Mouse (Mus musculus) spleen, adult 2 months (tissue): Measurements from ENCODE around the gene Col4a3. TPM values are rescaled to one million over a fixed set of nuclear protein-coding genes. Genes with fewer than 3 reads are reported as not detected.

Source experiments
- DNase-seq, 2 experiments: peaks; one replicate each; pipeline versions ENCODE4 v3.0.0 to v3.0.0-alpha.2; 2012 to 2021; ENCODE audit warnings: low spot score in 2 of 2, low read depth in 1 of 2
- H3K27ac ChIP-seq: fragments of 200-500 bp; 2 replicates; pipeline ENCODE4 v1.5.1; 2012; ENCODE audit warnings: low read length, inconsistent platforms; ENCODE audit not compliant: insufficient read depth
- H3K27me3 ChIP-seq: fragments of 200-500 bp; 2 replicates; pipeline ENCODE4 v1.6.1; 2012; ENCODE audit warnings: mild to moderate bottlenecking, moderate library complexity, low read length, inconsistent platforms; ENCODE audit not compliant: control insufficient read depth, insufficient read depth
- H3K36me3 ChIP-seq: fragments of 200-500 bp; 2 replicates; pipeline ENCODE4 v1.6.1; 2012; ENCODE audit warnings: mild to moderate bottlenecking, low read length, inconsistent platforms; ENCODE audit not compliant: control insufficient read depth, insufficient read depth
- H3K4me1 ChIP-seq: fragments of 200-500 bp; 2 replicates; pipeline ENCODE4 v1.6.1; 2011; ENCODE audit warnings: inconsistent platforms; ENCODE audit not compliant: control insufficient read depth, insufficient read depth, insufficient read length
- H3K4me3 ChIP-seq: fragments of 200-500 bp; 2 replicates; pipeline ENCODE4 v1.5.1; 2011; ENCODE audit warnings: mild to moderate bottlenecking, inconsistent platforms; ENCODE audit not compliant: insufficient read depth, insufficient read length; ENCODE audit errors: extremely low read depth
- CTCF ChIP-seq: fragments of 200-500 bp; IDR thresholded peaks from 2 replicates; pipeline ENCODE4 v1.5.1; 2011; ENCODE audit warnings: mild to moderate bottlenecking, inconsistent platforms; ENCODE audit not compliant: insufficient read depth, insufficient read length, insufficient replicate concordance; ENCODE audit errors: extremely low read depth
- POLR2A ChIP-seq: fragments of 200-500 bp; IDR thresholded peaks from 2 replicates; pipeline ENCODE4 v1.6.1; 2011; ENCODE audit warnings: low read depth, low read length, inconsistent platforms
- WGBS: fragments of 180-500 bp; shearing (Covaris S2); methylation state at CpG from one replicate; pipeline ENCODE4 v1.1.7; 2018; 5-methylcytosine and 5-hydroxymethylcytosine counted together
- polyA plus RNA-seq: library from polyadenylated mRNA; depleted of rRNA; stranded (reverse); fragments of >200 nt; gene quantifications from 2 replicates; pipeline ENCODE4 v1.2.3, GENCODE M21; 2012

The Col4a3 gene
- polyA plus RNA-seq, 1 experiment, result 0.04 TPM

DNA sequence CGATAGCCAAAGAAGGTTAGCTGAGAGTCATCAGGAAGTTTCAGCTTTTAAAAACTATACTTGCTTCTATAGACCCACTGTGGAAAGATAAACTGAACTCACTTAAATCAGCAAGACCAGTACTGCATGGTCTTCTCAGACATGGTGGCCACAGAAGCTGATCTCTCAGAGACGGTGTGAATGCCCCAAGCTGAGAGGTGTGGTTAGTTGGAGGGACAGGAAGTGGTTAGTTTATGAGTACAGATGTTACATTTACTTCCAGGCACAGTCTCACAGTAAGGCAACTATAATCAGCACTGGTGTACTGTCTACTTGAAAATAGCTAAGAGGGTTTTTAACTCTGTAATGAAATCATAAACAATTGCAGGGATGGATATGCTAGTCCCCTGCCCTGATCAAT is 75.5 kb downstream of the Col4a3 start:
- H3K4me1 ChIP-seq, result no peaks in the 10 kb centered on the region
- no peak for DNase-seq
- H3K4me3 ChIP-seq, result no peak overlapping the region
- no peaks in the 10 kb centered on the region for H3K27me3 ChIP-seq
- no peak overlapping the region for H3K27ac ChIP-seq
- TF ChIP-seq POLR2A, result no peak
- TF ChIP-seq CTCF, result no peak
- H3K36me3 ChIP-seq, result no peaks in the 10 kb centered on the region
- WGBS, result 56% methylated on average over 2 of the region's 2 CpGs

DNA sequence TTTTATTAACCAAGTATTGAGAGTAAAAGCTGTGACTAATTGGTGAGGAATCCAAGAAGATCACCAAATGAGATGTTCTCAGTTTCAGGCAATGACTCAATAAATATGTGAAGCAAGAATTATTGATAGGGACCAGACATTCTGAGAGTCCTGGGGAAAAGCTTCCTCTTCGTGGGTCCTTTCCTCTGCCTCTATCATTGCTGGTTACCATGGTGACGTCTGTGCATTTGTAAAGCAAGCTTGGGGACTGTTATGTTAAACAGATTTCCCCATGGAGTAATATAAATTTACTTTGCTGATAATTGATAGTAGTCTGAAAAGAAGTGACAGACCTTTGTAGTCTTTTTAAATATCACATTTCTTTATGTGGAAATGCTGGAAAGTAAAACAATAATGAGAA is 76.8 kb downstream of the Col4a3 start:
- 52% methylated on average over 2 of the region's 2 CpGs for WGBS
- no peaks in the 10 kb centered on the region for H3K36me3 ChIP-seq
- no peaks in the 10 kb centered on the region for H3K27me3 ChIP-seq
- H3K4me3 ChIP-seq, result no peak overlapping the region
- TF ChIP-seq POLR2A (no peak), CTCF (no peak)
- DNase-seq, result no peak
- H3K4me1 ChIP-seq, result no peaks in the 10 kb centered on the region
- H3K27ac ChIP-seq, result no peak overlapping the region

DNA sequence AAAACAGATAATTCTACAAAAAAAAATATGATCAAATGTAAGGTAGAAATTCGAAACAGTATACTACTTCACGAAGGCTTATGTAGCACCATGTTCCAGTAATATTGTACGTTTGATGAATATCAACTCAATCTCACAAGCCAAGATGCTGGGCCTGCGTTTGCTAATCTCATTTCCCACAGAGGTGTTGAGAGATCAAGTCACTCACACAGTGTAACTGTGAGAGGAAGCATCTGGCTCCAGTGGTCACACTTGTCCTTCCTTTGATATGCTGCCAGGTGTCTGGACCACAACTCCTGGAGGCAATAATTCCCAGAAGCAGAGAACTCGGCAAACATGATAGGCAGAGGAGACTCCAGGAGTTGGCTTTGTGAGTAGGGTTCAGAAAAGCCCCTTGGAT is 99.6 kb downstream of the Col4a3 start:
- no peak for DNase-seq
- Histone ChIP-seq H3K4me3 (no peak overlapping the region), H3K36me3 (no peaks in the 10 kb centered on the region), H3K4me1 (no peaks in the 10 kb centered on the region), H3K27me3 (no peaks in the 10 kb centered on the region), H3K27ac (no peak overlapping the region)
- 42% methylated on average over 5 of the region's 5 CpGs for WGBS
- TF ChIP-seq CTCF, result no peak
- no peak for TF ChIP-seq POLR2A

- DNase-seq, result no peak
- Histone ChIP-seq H3K4me3 (no peak overlapping the region), H3K36me3 (no peaks in the 10 kb centered on the region), H3K4me1 (no peaks in the 10 kb centered on the region), H3K27me3 (no peaks in the 10 kb centered on the region), H3K27ac (no peak overlapping the region)
- TF ChIP-seq POLR2A (no peak), CTCF (no peak)
- 65% methylated on average over 2 of the region's 2 CpGs for WGBS
Observed at GRCm38 (mm10) chr1:82686866-82687265, 100.1 kb downstream of the Col4a3 start.

GRCm38 (mm10) chr1:82687931-82688330 is 101.2 kb downstream of the Col4a3 start:
- Histone ChIP-seq H3K4me1 (no peaks in the 10 kb centered on the region), H3K4me3 (no peak overlapping the region), H3K36me3 (no peaks in the 10 kb centered on the region), H3K27me3 (no peaks in the 10 kb centered on the region), H3K27ac (no peak overlapping the region)
- DNase-seq, result no peak
- WGBS, result 90% methylated on average over 6 of the region's 6 CpGs
- TF ChIP-seq POLR2A (no peak), CTCF (no peak)

DNA sequence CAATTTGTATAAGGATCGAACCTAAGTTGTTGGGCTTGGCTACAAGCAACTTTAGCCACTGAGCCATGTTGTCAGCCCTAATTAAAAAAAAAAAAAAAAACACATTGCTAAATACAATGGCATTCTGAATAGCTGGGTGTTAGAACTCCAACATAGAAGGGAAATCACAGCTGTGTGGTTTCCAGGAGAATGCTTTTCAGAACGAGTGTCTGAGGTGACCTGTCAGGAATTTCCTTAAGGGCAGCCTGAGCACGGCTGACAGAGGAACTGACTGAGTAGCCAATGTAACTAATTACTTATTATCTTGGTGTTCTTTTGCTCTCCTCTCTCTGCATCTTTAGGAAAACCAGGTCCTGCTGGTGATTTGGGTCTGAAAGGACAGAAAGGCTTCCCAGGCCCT is 109.2 kb downstream of the Col4a3 start:
- TF ChIP-seq CTCF (no peak), POLR2A (no peak)
- Histone ChIP-seq H3K27ac (no peak overlapping the region), H3K27me3 (no peaks in the 10 kb centered on the region), H3K4me3 (no peak overlapping the region), H3K4me1 (no peaks in the 10 kb centered on the region), H3K36me3 (no peaks in the 10 kb centered on the region)
- 63% methylated on average over 3 of the region's 3 CpGs for WGBS
- DNase-seq, result no peak

DNA sequence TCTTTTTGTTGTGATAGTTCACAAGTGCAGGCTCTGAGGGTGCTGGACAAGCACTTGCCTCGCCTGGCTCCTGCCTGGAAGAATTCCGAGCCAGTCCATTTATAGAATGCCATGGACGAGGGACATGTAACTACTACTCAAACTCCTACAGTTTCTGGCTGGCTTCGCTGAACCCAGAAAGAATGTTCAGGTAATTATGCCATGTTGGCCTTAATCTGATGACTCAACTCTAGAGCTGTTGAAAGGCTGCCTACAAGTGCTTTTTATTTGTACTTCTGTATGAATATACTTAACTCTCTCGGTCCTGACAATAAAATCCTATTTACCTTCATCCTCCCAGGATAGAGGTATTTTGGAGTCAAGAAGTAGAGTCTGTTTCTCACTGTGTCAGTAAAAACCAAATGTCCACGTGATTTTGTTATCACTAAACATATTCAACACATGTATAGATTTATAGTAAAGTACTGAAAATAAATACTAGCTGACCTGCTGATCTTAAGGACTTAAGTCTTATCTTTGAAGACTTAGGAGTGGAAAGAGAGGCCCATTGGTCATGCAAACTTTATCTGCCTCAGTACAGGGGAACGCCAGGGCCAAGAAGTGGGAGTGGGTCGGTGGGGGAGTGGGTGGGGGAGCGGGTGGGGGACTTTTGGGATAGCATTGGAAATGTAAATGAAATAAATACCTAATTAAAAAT is 131.2 kb downstream of the Col4a3 start:
- no peaks in the 10 kb centered on the region for H3K36me3 ChIP-seq
- H3K4me1 ChIP-seq, result no peaks in the 10 kb centered on the region
- H3K27me3 ChIP-seq, result peaks cover 2% of the 10 kb centered on the region; the same call in 1 of the 2 replicates
- H3K27ac ChIP-seq, result no peak overlapping the region
- no peak for DNase-seq
- H3K4me3 ChIP-seq, result no peak overlapping the region
- 84% methylated on average over 9 of the region's 9 CpGs for WGBS
- TF ChIP-seq POLR2A (no peak), CTCF (no peak)
